Mouse (Mus musculus): ENCODE data around the gene Cwc15.

- TF ChIP-seq CTCF (IDR thresholded peaks at IDR 0.05; ENCODE audit: extremely low read depth, insufficient read depth, low read length) (no peak), POLR2A (IDR thresholded peaks at IDR 0.05; ENCODE audit: extremely low read depth, insufficient read depth, low read length) (peak; percentile 46; the same call in 1 of the 2 replicates)
Measured at GRCm38 (mm10) chr9:14500023-14500915, at the start of gene Cwc15, which contains the start of gene Kdm4d.
